Mouse (Mus musculus) lung, adult 2 months (tissue): Measurements from ENCODE around the gene Galnt13. TPM values are rescaled to one million over a fixed set of nuclear protein-coding genes. Genes with fewer than 3 reads are reported as not detected.
"Not testable (repeated sequence)": the region's sequence is repeated elsewhere in the genome, so short reads cannot be mapped to it uniquely, and the experiment has no call there.

Source experiments
- DNase-seq: peaks from one replicate; pipeline ENCODE4 v3.0.0; 2022
- H3K4me1 ChIP-seq: fragments of 200-500 bp; 2 replicates; pipeline ENCODE4 v1.6.1; 2011; ENCODE audit warnings: low read length; ENCODE audit not compliant: control insufficient read depth, insufficient read depth
- H3K4me3 ChIP-seq: fragments of 200-500 bp; replicated peaks from 2 replicates; pipeline ENCODE3; 2011; ENCODE audit warnings: low read depth, mild to moderate bottlenecking, control low read depth, low read length; ENCODE audit errors: extremely low read depth
- CTCF ChIP-seq: fragments of 200-500 bp; IDR thresholded peaks from 2 replicates; pipeline ENCODE4 v1.5.1; 2011; ENCODE audit warnings: mild to moderate bottlenecking, low read length, control low read depth; ENCODE audit not compliant: insufficient read depth
- POLR2A ChIP-seq: fragments of 200-500 bp; IDR thresholded peaks from 2 replicates; pipeline ENCODE4 v1.6.1; 2011; ENCODE audit warnings: low read depth, mild to moderate bottlenecking, control low read depth, low read length, borderline replicate concordance; ENCODE audit errors: extremely low read depth
- WGBS: fragments of 180-500 bp; shearing (Covaris S2); methylation state at CpG from one replicate; pipeline ENCODE4 v1.1.7; 2018; 5-methylcytosine and 5-hydroxymethylcytosine counted together
- polyA plus RNA-seq: library from polyadenylated mRNA; depleted of rRNA; stranded (reverse); fragments of >200 nt; gene quantifications from 2 replicates; pipeline ENCODE4 v1.2.3, GENCODE M21; 2012

The Galnt13 gene
- polyA plus RNA-seq, 1 experiment: 0.64 TPM

DNA sequence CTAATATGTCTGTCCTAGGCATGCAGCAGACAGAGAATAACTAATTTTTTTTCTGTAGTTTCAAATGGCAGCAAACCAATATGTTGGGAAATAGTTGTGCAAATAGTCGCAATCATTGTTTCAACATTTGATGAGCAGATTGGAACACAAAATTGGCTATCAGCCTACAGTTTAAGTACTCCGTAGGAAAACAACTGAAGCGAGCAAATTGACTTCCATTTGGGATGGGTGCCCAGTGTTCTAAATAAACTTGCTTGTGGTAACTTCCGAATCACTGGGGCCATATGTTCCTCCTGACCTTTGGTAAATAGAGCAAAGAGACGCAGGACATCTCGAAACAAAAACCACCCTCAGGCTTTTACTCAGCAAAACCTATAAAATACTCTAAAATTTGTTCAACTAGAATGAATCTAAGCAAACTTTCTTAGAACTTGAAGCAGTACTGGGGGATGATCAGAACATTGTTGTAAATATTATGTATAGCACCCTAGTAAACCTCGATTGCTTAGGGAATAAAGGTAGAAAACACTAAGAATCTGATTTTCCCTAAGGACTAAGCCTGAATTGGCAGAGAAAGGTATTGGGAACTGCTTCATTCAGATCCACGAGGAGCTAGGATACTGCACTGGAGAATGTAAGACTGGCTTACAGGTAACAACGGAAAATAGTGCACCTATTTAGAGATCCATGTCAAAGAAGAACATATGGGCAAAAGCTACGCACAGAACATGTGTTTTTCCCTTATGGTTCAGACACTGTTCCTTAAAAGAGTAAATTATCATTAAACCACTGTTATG, 122.4 kb downstream of the Galnt13 start:
- no peak for TF ChIP-seq POLR2A
- TF ChIP-seq CTCF: no peak
- DNase-seq: no peak

DNA sequence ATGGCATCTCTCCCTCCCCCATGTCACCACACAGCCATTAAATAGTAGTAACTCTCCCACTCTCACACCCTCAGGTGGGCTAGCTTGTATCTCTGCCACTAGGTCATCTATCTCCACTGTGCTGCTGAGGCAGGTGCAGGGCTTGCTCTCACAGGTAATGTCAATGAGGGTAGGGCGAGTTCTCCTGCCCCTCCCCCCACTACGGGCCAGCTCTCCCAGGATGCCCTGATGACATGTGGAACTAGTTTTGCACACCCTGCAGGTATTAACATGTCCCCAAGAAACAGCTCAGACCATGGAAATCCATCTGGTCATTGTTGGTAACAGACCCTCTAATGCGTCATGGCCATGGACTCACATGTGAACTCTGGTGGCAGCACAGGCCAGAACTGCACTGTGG, 129.0 kb downstream of the Galnt13 start:
- WGBS: 67% methylated on average over 3 of the region's 3 CpGs
- H3K4me3 ChIP-seq: no peak overlapping the region
- H3K4me1 ChIP-seq: no peaks in the 10 kb centered on the region
- DNase-seq: no peak
- no peak for TF ChIP-seq POLR2A
- no peak for TF ChIP-seq CTCF

More for the DNA sequence above, 122.4 kb downstream of the Galnt13 start:
- no peaks in the 10 kb centered on the region for H3K4me1 ChIP-seq
- 61% methylated on average over 10 of the region's 10 CpGs for WGBS
- H3K4me3 ChIP-seq: no peak overlapping the region

DNA sequence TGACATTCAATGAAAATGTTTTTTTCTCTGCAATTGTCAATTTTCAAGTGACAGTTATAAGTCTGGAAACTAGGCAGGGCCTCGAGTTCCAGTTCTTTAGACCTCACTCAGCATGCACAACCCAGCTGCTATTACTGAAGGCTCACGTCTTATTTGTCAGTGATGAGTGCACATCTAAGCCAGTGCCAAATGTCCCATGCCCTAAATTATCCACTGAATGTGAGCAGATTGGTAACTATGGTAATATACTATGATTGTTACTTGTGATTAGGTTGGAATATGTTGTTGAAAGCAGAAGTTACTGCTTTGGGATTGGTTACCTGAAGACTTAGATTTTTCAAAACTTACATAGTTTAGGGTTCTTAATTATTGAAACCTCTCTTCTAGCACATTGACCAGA, 131.1 kb downstream of the Galnt13 start:
- WGBS: 38% methylated on average over 2 of the region's 2 CpGs

DNA sequence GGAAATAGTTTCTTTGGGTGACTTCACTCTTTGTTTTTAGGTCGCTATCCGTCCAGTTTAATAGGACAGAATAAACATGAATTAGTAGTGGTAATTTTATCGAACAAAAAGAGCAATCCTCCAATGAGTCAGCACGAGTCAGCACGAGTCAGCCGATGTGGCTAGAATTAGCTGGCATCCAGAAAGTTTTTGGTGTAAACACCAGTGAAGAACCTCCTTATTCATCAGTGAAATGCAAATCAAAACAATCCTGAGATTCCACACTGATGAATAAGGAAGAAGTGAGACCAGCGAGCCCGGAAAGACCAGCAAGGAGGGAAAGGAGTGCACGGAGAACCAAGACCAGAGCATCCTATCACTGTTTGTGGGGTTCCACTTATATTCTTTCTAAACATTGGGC, 131.5 kb downstream of the Galnt13 start:
- WGBS: 81% methylated on average over 9 of the region's 9 CpGs
- no peak for DNase-seq
- H3K4me1 ChIP-seq: no peaks in the 10 kb centered on the region
- no peak overlapping the region for H3K4me3 ChIP-seq
- TF ChIP-seq POLR2A (no peak), CTCF (no peak)

More for the DNA sequence above, 131.1 kb downstream of the Galnt13 start:
- TF ChIP-seq POLR2A: no peak
- TF ChIP-seq CTCF: no peak
- H3K4me3 ChIP-seq: no peak overlapping the region
- H3K4me1 ChIP-seq: no peaks in the 10 kb centered on the region
- no peak for DNase-seq

DNA sequence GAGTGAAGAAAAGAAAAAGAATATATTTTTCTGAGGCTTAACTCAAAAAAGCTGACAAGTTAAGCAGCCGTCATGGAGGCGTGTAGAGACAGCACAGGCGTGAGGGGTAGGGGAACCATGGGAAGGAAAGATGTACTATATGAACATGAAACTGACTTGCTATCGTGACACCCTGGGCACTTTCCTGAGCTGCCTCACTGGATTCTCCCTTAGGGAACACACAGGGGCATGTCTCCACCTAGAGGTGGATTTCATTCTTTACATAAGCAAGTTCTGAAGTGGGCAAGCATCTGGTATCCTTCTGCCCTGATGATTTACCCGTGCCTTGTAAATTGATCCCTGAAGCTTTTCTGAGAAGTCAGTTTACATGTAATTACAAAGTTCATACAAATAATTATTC, 277.7 kb downstream of the Galnt13 start:
- not testable (repeated sequence) for DNase-seq, H3K4me1 ChIP-seq, H3K4me3 ChIP-seq
- no CpG with 5 or more reads among the region's 5 CpGs for WGBS

DNA sequence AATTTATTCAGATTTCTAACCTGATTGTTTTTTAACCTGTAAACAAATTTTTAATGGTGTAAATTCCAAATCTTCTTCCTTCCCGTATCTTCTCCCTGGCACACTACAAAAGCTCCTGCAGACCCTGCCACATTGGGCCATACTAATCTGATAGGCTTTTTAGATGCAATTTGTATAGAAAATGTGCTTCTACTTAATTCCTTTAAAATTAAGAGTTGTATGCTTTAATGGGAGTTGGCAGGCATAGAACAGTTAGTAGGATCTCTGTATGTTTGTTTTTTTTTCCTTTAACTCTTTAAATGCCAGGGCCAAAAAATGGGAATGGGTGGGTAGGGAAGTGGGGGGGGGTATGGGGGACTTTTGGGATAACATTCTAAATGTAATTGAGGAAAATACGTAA, 315.1 kb downstream of the Galnt13 start:
- WGBS: 74% methylated on average over 2 of the region's 2 CpGs
- H3K4me3 ChIP-seq: no peak overlapping the region

DNA sequence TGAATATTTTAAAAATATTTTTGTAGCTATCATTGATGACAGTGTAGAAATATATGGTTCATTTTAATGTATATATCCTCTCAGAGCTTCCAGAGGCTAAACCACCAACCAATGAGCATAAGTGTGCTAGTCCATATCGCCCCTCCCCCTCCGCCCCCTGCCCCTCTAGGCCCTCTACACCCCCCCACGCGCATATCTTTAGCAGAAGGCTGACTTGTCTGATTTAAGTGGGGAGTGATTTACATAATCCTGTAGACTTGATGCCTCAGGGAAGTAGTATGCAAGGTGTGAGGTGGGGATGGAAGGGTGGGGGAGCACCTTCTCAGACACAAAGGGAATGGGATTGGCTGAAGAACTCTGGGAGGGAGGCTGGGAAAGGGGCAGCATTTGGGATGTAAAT, 323.7 kb downstream of the Galnt13 start:
- 37% methylated on average over 4 of the region's 4 CpGs for WGBS
- H3K4me3 ChIP-seq: no peak overlapping the region
- TF ChIP-seq CTCF (no peak), POLR2A (no peak)
- DNase-seq: no peak
- H3K4me1 ChIP-seq: no peaks in the 10 kb centered on the region

More for the DNA sequence above, 315.1 kb downstream of the Galnt13 start:
- TF ChIP-seq POLR2A: no peak
- no peak for TF ChIP-seq CTCF
- no peak for DNase-seq
- H3K4me1 ChIP-seq: no peaks in the 10 kb centered on the region

DNA sequence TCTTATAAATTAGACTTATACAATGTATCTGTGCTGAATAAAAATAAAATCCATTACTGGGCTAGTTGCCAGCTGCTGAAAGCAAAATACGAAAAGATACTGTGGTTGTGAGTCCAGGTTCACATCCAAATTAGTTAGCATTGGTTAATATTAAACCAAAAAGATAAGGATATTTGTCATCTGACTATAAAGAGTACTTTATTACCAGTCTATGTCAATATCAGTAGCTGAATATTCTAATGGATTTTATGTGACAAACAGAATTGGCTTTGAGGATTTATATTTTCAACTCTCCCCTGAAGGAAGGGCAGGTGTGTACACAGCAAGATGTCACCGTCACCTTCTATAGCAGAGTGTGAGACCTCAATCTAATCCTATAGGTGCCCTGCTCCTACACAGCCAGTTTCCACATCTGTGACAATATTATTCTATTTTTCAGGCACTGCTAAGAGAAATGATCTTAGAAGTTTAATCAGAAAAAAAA, 342.7 kb downstream of the Galnt13 start:
- no peak for DNase-seq
- no peaks in the 10 kb centered on the region for H3K4me1 ChIP-seq
- no peak overlapping the region for H3K4me3 ChIP-seq
- TF ChIP-seq POLR2A: no peak
- TF ChIP-seq CTCF: no peak
- 58% methylated on average over 2 of the region's 2 CpGs for WGBS

DNA sequence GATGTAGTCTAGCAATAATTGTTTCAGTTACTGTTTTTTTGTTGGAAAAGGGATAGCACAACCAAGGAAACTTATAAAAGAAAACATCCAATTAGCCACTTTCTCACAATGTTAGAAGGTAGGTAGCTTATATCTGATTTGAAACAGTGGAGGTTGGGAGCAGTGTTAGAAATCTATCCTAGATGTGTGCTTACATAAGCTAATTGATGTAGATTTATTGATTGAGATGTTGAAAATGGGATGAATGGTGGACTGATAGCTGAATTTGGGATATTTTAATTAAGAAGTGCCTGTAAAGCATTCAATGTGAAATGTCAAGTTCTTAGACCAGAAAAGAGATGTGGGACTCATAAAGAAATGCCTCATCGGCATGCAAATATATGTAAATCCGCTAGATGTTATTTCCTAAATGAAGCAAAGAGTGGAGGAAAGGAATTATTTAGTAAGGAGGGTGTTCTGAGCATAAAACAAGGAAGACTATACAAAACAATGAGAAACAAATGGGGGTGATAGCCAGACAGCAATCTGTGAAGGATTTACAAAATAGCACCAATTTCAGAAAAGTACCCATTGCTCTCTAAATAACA, 377.6 kb downstream of the Galnt13 start:
- TF ChIP-seq POLR2A (no peak), CTCF (no peak)
- 73% methylated on average over 2 of the region's 2 CpGs for WGBS
- DNase-seq: no peak
- Histone ChIP-seq H3K4me3 (no peak overlapping the region), H3K4me1 (no peaks in the 10 kb centered on the region)

DNA sequence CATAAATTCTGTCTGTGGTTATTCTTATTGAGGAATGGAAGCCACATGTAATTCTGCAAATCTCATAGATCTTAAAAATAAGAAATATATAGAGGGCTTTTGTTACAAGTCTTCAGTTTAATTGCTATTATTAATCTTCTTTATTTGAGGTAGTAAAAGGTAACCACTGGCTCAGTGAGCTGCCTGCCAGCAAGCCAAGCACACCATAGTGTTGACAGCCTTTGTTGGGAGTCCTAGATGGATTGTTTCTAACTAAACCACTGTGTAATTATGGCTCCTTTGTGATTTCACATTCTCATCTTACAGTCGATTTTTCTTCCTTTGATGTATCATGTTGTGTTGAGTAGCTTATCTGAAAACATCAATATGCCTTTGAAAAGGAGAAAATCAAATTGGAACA, 405.1 kb downstream of the Galnt13 start:
- no peak for DNase-seq
- Histone ChIP-seq H3K4me1 (no peaks in the 10 kb centered on the region), H3K4me3 (no peak overlapping the region)
- no peak for TF ChIP-seq POLR2A
- TF ChIP-seq CTCF: no peak
- WGBS: 29% methylated on average over 1 of the region's 1 CpGs
